Mouse (Mus musculus) forebrain, embryonic 10.5 days (tissue): ENCODE data around the gene Cdkn2aipnl. TPM values are rescaled to one million over a fixed set of nuclear protein-coding genes. Genes with fewer than 3 reads are reported as not detected.

Experiments used
- DNase-seq: peaks from one replicate; pipeline ENCODE4 v3.0.0-alpha.2; 2017; ENCODE audit warnings: low spot score; ENCODE audit errors: extremely low spot score
- H3K27ac ChIP-seq: fragments of 300-500 bp; sonication (generic); 2 replicates; pipeline ENCODE4 v1.5.1; 2016; ENCODE audit warnings: mild to moderate bottlenecking
- H3K27me3 ChIP-seq: fragments of 300-500 bp; sonication (generic); 2 replicates; pipeline ENCODE4 v1.6.1; 2016; ENCODE audit warnings: mild to moderate bottlenecking; ENCODE audit not compliant: poor library complexity, severe bottlenecking
- H3K36me3 ChIP-seq: fragments of 300-500 bp; sonication (generic); replicated peaks from 2 replicates; pipeline ENCODE4 v1.6.1; 2016; ENCODE audit warnings: mild to moderate bottlenecking, moderate library complexity
- H3K4me1 ChIP-seq: fragments of 300-500 bp; sonication (generic); 2 replicates; pipeline ENCODE4 v1.6.1; 2016
- H3K4me3 ChIP-seq: fragments of 300-500 bp; sonication (generic); 2 replicates; pipeline ENCODE4 v1.5.1; 2016; ENCODE audit warnings: mild to moderate bottlenecking, moderate library complexity
- H3K9me3 ChIP-seq: fragments of 300-500 bp; sonication (generic); 2 replicates; pipeline ENCODE4 v1.6.1; 2016; ENCODE audit warnings: mild to moderate bottlenecking, moderate library complexity
- WGBS: fragments of 180-500 bp; shearing (Covaris S2); methylation state at CpG from one replicate; pipeline ENCODE4 v1.1.7; 2016; 5-methylcytosine and 5-hydroxymethylcytosine counted together
- polyA plus RNA-seq: library from polyadenylated mRNA; unstranded; fragments of >200 nt; fragmentation: Nextera tagmentation; extraction: Ambion mirVana; gene quantifications from 2 replicates; pipeline ENCODE4 v1.2.1, GENCODE M21; 2016

Cdkn2aipnl gene
- polyA plus RNA-seq, 1 experiment from 2014 or later, result 138 TPM

DNA sequence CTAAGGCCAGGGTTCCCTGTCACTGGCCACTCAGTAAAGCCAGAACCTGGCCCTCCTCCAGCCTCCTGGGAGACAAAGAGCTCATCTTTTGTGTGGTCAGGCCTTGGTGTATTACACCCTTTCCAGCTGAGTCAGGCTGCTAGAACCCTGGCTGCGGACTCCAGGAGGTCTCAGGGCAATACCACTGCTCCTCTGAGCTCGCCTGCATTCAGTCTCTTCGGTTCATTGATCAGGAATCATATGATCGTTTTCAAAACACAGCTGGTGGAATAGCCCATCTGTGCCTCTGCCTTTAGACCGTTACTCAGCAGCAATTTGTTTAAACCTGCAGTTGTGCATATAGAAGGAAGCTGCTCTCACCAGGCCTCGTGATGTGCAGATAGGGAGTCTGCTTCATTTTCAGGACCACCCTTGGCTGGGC lies 30.1 kb upstream of the Cdkn2aipnl start:
- H3K27ac ChIP-seq, result no peak overlapping the region
- 79% methylated on average over 6 of the region's 6 CpGs for WGBS

DNA sequence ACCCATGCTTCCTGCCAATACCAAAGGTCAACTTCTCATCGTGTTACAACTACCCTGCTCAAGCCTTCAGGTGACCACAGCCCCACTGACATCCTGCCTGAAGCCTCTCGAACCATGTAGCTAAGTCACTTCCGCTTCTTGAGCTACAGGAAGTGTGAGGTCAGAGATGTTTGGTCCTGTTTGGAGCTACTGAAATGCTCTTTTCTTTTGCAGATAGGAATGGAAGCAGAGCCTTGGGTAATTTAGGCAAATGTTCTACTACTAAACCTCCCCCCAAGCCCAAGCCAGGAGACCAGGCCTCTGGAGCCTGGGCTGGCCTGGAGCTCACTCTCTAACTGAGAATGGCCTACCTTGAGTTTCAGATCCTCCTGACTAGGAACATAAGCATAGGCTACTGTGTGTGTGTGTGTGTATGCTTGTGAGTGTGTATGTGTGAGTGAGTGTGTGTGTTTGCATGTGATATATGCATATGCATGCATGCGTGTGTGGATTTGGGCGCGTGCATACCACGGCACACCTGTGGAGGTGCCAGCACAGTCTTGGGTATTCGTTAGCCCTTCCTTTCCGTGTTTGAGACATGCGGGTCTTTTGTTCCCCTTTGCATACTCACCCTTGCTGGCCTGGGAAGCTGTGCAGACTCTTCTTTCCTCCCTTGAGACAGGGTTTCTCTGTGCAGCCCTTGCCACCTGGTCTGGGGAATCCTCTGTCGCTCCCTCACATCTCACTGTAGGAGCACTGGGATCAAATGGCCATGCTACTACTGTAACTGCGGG lies 28.5 kb upstream of the Cdkn2aipnl start:
- Histone ChIP-seq H3K4me3 (no peak overlapping the region), H3K27me3 (no peaks in the 10 kb centered on the region), H3K27ac (no peak overlapping the region), H3K36me3 (no peaks in the 10 kb centered on the region), H3K9me3 (no peaks in the 10 kb centered on the region), H3K4me1 (peaks cover 12% of the 10 kb centered on the region)
- WGBS, result 87% methylated on average over 12 of the region's 12 CpGs
- no peak for DNase-seq

More for the DNA sequence above, 30.1 kb upstream of the Cdkn2aipnl start:
- Histone ChIP-seq H3K4me1 (no peaks in the 10 kb centered on the region; the same call in 1 of the 2 replicates), H3K9me3 (no peaks in the 10 kb centered on the region), H3K36me3 (no peaks in the 10 kb centered on the region), H3K4me3 (no peak overlapping the region), H3K27me3 (no peaks in the 10 kb centered on the region)
- no peak for DNase-seq

DNA sequence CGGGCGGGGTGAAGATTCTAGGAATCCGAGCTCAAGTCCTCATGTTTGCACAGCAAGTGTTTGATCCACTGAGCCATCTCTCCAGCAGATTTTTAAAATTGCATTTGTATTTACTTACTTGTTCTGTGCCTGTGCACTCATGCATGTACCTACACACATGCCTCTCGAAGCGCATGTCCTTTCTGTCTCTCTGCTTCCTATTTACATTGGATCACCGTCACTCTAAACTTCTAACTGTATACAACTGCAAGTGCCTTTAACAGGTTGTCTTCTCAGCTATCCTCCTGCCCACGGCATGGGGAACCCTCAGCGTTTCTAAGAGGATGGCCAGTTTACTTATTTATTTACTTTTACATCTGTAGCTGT lies 27.9 kb upstream of the Cdkn2aipnl start:
- Histone ChIP-seq H3K9me3 (no peaks in the 10 kb centered on the region), H3K4me1 (peaks cover 12% of the 10 kb centered on the region), H3K27me3 (no peaks in the 10 kb centered on the region), H3K4me3 (no peak overlapping the region), H3K27ac (no peak overlapping the region), H3K36me3 (no peaks in the 10 kb centered on the region)
- no peak for DNase-seq
- 94% methylated on average over 8 of the region's 8 CpGs for WGBS

DNA sequence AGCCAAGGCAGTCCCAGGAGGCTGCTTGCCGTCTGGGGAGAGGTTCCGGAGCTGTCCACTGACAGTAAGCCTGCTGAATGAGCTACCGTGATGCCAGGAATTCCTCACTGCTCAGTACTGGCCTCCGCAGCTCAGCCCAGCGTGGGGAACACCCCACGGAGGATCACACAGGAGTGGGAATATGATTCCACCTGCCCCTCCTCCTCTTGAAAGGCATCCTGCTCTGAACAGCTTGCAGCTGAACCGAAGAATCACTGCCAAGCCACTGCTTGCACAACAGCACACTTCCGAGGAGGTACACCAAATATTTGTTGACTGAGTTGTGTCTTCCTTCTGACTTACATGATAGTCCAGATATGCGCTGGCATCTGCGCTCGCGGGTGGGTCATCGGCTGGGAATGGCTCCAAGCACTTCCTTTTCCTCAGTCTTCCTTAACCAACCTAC lies 26.9 kb upstream of the Cdkn2aipnl start:
- H3K27me3 ChIP-seq, result no peaks in the 10 kb centered on the region
- no peak overlapping the region for H3K27ac ChIP-seq
- H3K4me1 ChIP-seq, result peaks cover 18% of the 10 kb centered on the region
- H3K4me3 ChIP-seq, result no peak overlapping the region
- H3K9me3 ChIP-seq, result no peaks in the 10 kb centered on the region
- no peaks in the 10 kb centered on the region for H3K36me3 ChIP-seq
- WGBS, result 79% methylated on average over 13 of the region's 13 CpGs
- no peak for DNase-seq

- H3K9me3 ChIP-seq, result no peaks in the 10 kb centered on the region
- WGBS, result 68% methylated on average over 15 of the region's 15 CpGs
- H3K4me1 ChIP-seq, result peaks cover 20% of the 10 kb centered on the region
- DNase-seq, result peak; percentile 18
- H3K27ac ChIP-seq, result peak overlapping the region; percentile 9; the same call in 1 of the 2 replicates
- H3K4me3 ChIP-seq, result no peak overlapping the region
- no peaks in the 10 kb centered on the region for H3K36me3 ChIP-seq
- H3K27me3 ChIP-seq, result no peaks in the 10 kb centered on the region
These were observed 24.6 kb upstream of the Cdkn2aipnl start for GRCm38 (mm10) chr11:51942602-51943499.

DNA sequence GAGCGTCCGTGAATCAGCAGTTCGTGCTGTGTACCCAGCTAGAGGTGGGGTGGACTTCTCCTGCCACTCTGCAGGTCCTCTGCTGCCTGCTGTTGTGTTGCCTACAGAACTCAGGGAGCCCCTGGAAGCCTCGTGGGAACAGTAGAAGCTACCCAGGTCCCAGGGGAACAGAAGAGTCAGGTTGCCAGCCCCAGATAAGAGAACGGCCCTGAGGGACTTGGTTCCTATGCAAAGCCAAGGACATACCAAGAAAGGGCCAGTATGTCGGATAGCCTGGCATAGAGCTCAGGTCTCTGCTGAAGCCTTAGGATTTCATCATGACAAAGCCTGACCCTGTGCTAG lies 24.0 kb upstream of the Cdkn2aipnl start:
- WGBS, result 56% methylated on average over 6 of the region's 6 CpGs
- Histone ChIP-seq H3K4me3 (no peak overlapping the region), H3K27ac (peak overlapping the region; percentile 9; the same call in 1 of the 2 replicates)

GRCm38 (mm10) chr11:51944239-51944638 lies 23.2 kb upstream of the Cdkn2aipnl start:
- no peak for DNase-seq
- Histone ChIP-seq H3K9me3 (no peaks in the 10 kb centered on the region), H3K27me3 (no peaks in the 10 kb centered on the region), H3K27ac (no peak overlapping the region), H3K4me1 (peaks cover 20% of the 10 kb centered on the region), H3K36me3 (no peaks in the 10 kb centered on the region), H3K4me3 (no peak overlapping the region)
- 82% methylated on average over 3 of the region's 3 CpGs for WGBS

More for the DNA sequence above, 24.0 kb upstream of the Cdkn2aipnl start:
- Histone ChIP-seq H3K9me3 (no peaks in the 10 kb centered on the region), H3K36me3 (no peaks in the 10 kb centered on the region), H3K4me1 (peaks cover 20% of the 10 kb centered on the region), H3K27me3 (no peaks in the 10 kb centered on the region)
- DNase-seq, result no peak

DNA sequence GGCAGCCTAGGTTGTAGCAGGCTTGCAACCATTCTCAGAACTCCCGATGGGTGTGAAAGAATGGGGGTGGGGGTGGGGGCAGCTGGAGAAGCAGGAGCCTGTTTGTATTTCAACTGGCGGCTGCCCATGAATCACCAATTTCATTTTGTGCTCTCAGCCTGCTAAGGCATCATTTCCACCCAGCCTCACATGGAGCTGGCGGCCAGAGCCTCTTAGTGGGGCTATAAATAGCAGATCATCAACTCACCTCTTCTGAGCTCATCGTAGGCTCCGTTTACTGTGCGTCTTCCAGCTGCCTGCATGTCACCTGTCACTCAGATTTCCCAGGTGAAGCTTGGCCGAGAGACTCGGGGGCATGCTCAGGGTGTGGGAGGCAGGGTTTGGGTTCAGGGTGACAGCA lies 21.9 kb upstream of the Cdkn2aipnl start:
- Histone ChIP-seq H3K27me3 (no peaks in the 10 kb centered on the region), H3K4me3 (no peak overlapping the region), H3K36me3 (no peaks in the 10 kb centered on the region), H3K9me3 (no peaks in the 10 kb centered on the region), H3K27ac (no peak overlapping the region), H3K4me1 (peaks cover 20% of the 10 kb centered on the region)
- DNase-seq, result no peak
- WGBS, result 56% methylated on average over 8 of the region's 8 CpGs

- H3K4me3 ChIP-seq, result no peak overlapping the region
- no peak overlapping the region for H3K27ac ChIP-seq
- no peaks in the 10 kb centered on the region for H3K9me3 ChIP-seq
- WGBS, result 79% methylated on average over 6 of the region's 6 CpGs
- H3K36me3 ChIP-seq, result no peaks in the 10 kb centered on the region
- no peaks in the 10 kb centered on the region for H3K27me3 ChIP-seq
- peaks cover 20% of the 10 kb centered on the region for H3K4me1 ChIP-seq
- no peak for DNase-seq
These were observed 21.3 kb upstream of the Cdkn2aipnl start for GRCm38 (mm10) chr11:51946144-51946543.

GRCm38 (mm10) chr11:51949155-51949840 lies 18.2 kb upstream of the Cdkn2aipnl start:
- Histone ChIP-seq H3K27me3 (no peaks in the 10 kb centered on the region), H3K27ac (no peak overlapping the region), H3K4me3 (no peak overlapping the region), H3K4me1 (peaks cover 8% of the 10 kb centered on the region; the same call in 1 of the 2 replicates), H3K36me3 (no peaks in the 10 kb centered on the region), H3K9me3 (no peaks in the 10 kb centered on the region)
- WGBS, result 83% methylated on average over 9 of the region's 9 CpGs
- DNase-seq, result no peak

DNA sequence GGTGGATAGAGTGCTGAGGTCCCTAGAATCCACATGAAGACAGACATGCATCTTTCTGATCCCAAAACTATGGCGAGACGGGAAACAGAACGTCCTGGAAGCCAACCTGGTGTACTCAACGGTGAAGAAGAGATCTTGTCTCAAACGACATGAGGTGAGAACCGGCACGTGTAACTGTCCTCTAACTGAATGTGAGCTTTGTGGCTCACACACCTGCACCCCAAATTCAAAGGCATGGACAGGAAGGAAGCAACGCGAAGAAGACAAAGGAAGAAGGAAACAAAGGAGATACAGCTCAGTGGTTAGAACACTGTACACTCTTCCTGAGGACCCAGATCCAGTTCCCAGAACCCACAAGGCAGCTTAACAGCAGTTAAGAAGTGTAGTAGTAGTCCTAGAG lies 17.5 kb upstream of the Cdkn2aipnl start:
- H3K4me3 ChIP-seq, result no peak overlapping the region
- H3K27me3 ChIP-seq, result no peaks in the 10 kb centered on the region
- H3K4me1 ChIP-seq, result peaks cover 8% of the 10 kb centered on the region; the same call in 1 of the 2 replicates
- WGBS, result 93% methylated on average over 9 of the region's 9 CpGs
- no peaks in the 10 kb centered on the region for H3K9me3 ChIP-seq
- DNase-seq, result no peak
- no peak overlapping the region for H3K27ac ChIP-seq
- no peaks in the 10 kb centered on the region for H3K36me3 ChIP-seq

- Histone ChIP-seq H3K9me3 (no peaks in the 10 kb centered on the region), H3K4me1 (no peaks in the 10 kb centered on the region), H3K27ac (no peak overlapping the region), H3K27me3 (no peaks in the 10 kb centered on the region), H3K4me3 (no peak overlapping the region), H3K36me3 (no peaks in the 10 kb centered on the region)
- 66% methylated on average over 5 of the region's 5 CpGs for WGBS
- no peak for DNase-seq
These were observed 15.5 kb upstream of the Cdkn2aipnl start for GRCm38 (mm10) chr11:51951861-51952420.
